Mouse (Mus musculus) forebrain, embryonic 11.5 days (tissue): ENCODE data around the gene Dennd5b. TPM values are rescaled to one million over a fixed set of nuclear protein-coding genes. Genes with fewer than 3 reads are reported as not detected.

Experiments
- ATAC-seq: fragments of 200-750 bp; cut with Nextera tagmentation; replicated peaks from 2 replicates; pipeline ENCODE4 v1.8.0; 2017; ENCODE audit warnings: moderate TSS enrichment; ENCODE audit not compliant: low FRiP score
- DNase-seq: peaks from one replicate; pipeline ENCODE4 v3.0.0-alpha.2; 2017; ENCODE audit warnings: low spot score
- H3K27ac ChIP-seq: fragments of 300-500 bp; sonication (generic); 2 replicates; pipeline ENCODE4 v1.5.1; 2014; ENCODE audit warnings: low read depth, low read length
- H3K27me3 ChIP-seq: fragments of 300-500 bp; sonication (generic); 2 replicates; pipeline ENCODE4 v1.6.1; 2014; ENCODE audit warnings: mild to moderate bottlenecking, low read length, mixed read lengths; ENCODE audit not compliant: control insufficient read depth, insufficient read depth
- H3K36me3 ChIP-seq: fragments of 300-500 bp; sonication (generic); 2 replicates; pipeline ENCODE4 v1.6.1; 2014; ENCODE audit warnings: mild to moderate bottlenecking, low read length, moderate library complexity, mixed read lengths; ENCODE audit not compliant: control insufficient read depth, insufficient read depth
- H3K4me1 ChIP-seq: fragments of 300-500 bp; sonication (generic); replicated peaks from 2 replicates; pipeline ENCODE4 v1.6.1; 2014; ENCODE audit warnings: low read length, mixed read lengths; ENCODE audit not compliant: control insufficient read depth, insufficient read depth
- H3K4me2 ChIP-seq: fragments of 300-500 bp; sonication (generic); 2 replicates; pipeline ENCODE4 v1.6.1; 2014; ENCODE audit warnings: low read depth, mild to moderate bottlenecking, low read length, moderate library complexity, mixed read lengths; ENCODE audit not compliant: severe bottlenecking
- H3K4me3 ChIP-seq: fragments of 300-500 bp; sonication (generic); 2 replicates; pipeline ENCODE4 v1.5.1; 2014; ENCODE audit warnings: low read depth, low read length
- H3K9ac ChIP-seq: fragments of 300-500 bp; sonication (generic); 2 replicates; pipeline ENCODE4 v1.6.1; 2014; ENCODE audit warnings: low read length
- H3K9me3 ChIP-seq: fragments of 300-500 bp; sonication (generic); 2 replicates; pipeline ENCODE4 v1.6.1; 2016; ENCODE audit warnings: low read length, mixed read lengths; ENCODE audit not compliant: control insufficient read depth
- WGBS: fragments of 180-500 bp; shearing (Covaris S2); extraction: QIAGEN DNeasy Blood & Tissue Kit; methylation state at CpG from one replicate; pipeline ENCODE4 v1.1.7; 2014; 5-methylcytosine and 5-hydroxymethylcytosine counted together
- polyA plus RNA-seq: library from polyadenylated mRNA; unstranded; fragments of >200 nt; fragmentation: Nextera tagmentation; extraction: Ambion mirVana; gene quantifications from 2 replicates; pipeline ENCODE4 v1.2.1, GENCODE M21; 2014

Dennd5b gene
- polyA plus RNA-seq, 1 experiment from 2014 or later, result 19.8 TPM

GRCm38 (mm10) chr6:149116992-149117391 is 15.5 kb upstream of the Dennd5b start:
- no peak for DNase-seq
- Histone ChIP-seq H3K4me2 (no peak overlapping the region), H3K4me1 (no peaks in the 10 kb centered on the region), H3K4me3 (no peak overlapping the region), H3K9me3 (no peaks in the 10 kb centered on the region), H3K27me3 (no peaks in the 10 kb centered on the region), H3K27ac (no peak overlapping the region), H3K9ac (no peak overlapping the region), H3K36me3 (no peaks in the 10 kb centered on the region)
- no peak for ATAC-seq

GRCm38 (mm10) chr6:149108909-149109308 is 7.4 kb upstream of the Dennd5b start:
- Histone ChIP-seq H3K9me3 (no peaks in the 10 kb centered on the region), H3K36me3 (no peaks in the 10 kb centered on the region), H3K4me1 (no peaks in the 10 kb centered on the region), H3K27ac (no peak overlapping the region), H3K4me3 (no peak overlapping the region), H3K9ac (no peak overlapping the region), H3K27me3 (no peaks in the 10 kb centered on the region), H3K4me2 (no peak overlapping the region)
- DNase-seq (no peak), ATAC-seq (no peak)
- 86% methylated on average over 2 of the region's 2 CpGs for WGBS

DNA sequence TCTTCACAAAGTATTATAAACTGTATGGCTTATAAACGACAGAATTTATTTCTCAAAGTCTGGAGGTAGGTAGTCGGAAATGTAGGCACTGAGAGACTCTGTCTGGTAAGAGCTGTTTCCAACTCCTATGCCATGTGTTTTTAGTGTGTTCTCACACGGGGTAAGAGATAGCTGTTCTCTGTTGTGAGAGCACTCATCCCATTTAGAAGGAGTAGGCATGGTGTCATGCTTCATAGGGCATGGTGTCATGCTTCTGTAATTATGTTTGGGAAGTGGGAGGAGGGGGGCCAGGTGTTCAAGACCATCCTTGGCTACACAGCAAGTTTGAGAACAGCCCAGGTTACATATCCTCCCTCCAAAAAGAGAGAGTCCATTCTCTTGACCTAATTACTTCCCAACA is 6.1 kb upstream of the Dennd5b start:
- no peak overlapping the region for H3K4me2 ChIP-seq
- no peaks in the 10 kb centered on the region for H3K36me3 ChIP-seq
- 77% methylated on average over 3 of the region's 3 CpGs for WGBS
- no peaks in the 10 kb centered on the region for H3K9me3 ChIP-seq
- no peak overlapping the region for H3K27ac ChIP-seq
- no peaks in the 10 kb centered on the region for H3K27me3 ChIP-seq
- no peak overlapping the region for H3K4me3 ChIP-seq
- ATAC-seq, result no peak
- no peaks in the 10 kb centered on the region for H3K4me1 ChIP-seq
- no peak overlapping the region for H3K9ac ChIP-seq
- DNase-seq, result no peak

DNA sequence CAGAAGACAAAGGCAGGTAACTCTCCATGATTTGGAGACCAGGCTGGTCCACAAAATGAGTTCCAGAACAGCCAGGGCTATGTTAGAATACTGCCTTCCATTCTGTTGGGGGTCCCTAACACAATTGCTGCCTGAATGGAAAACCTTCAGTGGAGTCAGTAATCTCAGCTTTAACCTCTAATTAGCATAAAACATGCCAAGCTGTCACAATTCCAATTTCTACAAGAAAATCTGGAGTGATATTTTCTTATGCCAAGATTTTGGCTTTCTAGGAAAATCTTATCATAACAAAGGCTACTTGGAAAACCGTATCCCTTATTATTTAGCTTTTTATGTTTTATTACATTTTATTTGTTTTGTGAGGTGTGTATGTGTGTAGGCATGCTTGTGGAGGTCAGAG is 2.0 kb upstream of the Dennd5b start:
- 89% methylated on average over 1 of the region's 1 CpGs for WGBS
- no peak overlapping the region for H3K27ac ChIP-seq
- H3K9ac ChIP-seq, result no peak overlapping the region
- H3K27me3 ChIP-seq, result no peaks in the 10 kb centered on the region
- H3K4me2 ChIP-seq, result no peak overlapping the region
- H3K9me3 ChIP-seq, result no peaks in the 10 kb centered on the region
- no peak for DNase-seq
- no peaks in the 10 kb centered on the region for H3K36me3 ChIP-seq
- no peaks in the 10 kb centered on the region for H3K4me1 ChIP-seq
- ATAC-seq, result no peak
- no peak overlapping the region for H3K4me3 ChIP-seq

GRCm38 (mm10) chr6:149101943-149102243 is 413 bp upstream of the Dennd5b start:
- WGBS, result 13% methylated on average over 7 of the region's 7 CpGs
- Histone ChIP-seq H3K4me1 (no peaks in the 10 kb centered on the region), H3K27ac (peak overlapping the region; percentile 89; the same call in 1 of the 2 replicates), H3K36me3 (no peaks in the 10 kb centered on the region), H3K9ac (peak overlapping the region; percentile 95), H3K4me3 (peak overlapping the region; percentile 83), H3K9me3 (no peaks in the 10 kb centered on the region), H3K27me3 (no peaks in the 10 kb centered on the region), H3K4me2 (peak overlapping the region; percentile 75)
- ATAC-seq (peak; percentile 31; the same call in 1 of the 2 replicates), DNase-seq (no peak)

- H3K36me3 ChIP-seq, result no peaks in the 10 kb centered on the region
- peak overlapping the region; percentile 75 for H3K4me2 ChIP-seq
- H3K4me1 ChIP-seq, result no peaks in the 10 kb centered on the region
- H3K9me3 ChIP-seq, result no peaks in the 10 kb centered on the region
- ATAC-seq, result peak; percentile 75
- H3K27ac ChIP-seq, result peak overlapping the region; percentile 89
- no peaks in the 10 kb centered on the region for H3K27me3 ChIP-seq
- H3K4me3 ChIP-seq, result peak overlapping the region; percentile 83
- peak; percentile 88 for DNase-seq
- WGBS, result 1% methylated on average over 52 of the region's 52 CpGs
- H3K9ac ChIP-seq, result peak overlapping the region; percentile 95
Measured at GRCm38 (mm10) chr6:149100174-149101075, 1.1 kb downstream of the Dennd5b start.

DNA sequence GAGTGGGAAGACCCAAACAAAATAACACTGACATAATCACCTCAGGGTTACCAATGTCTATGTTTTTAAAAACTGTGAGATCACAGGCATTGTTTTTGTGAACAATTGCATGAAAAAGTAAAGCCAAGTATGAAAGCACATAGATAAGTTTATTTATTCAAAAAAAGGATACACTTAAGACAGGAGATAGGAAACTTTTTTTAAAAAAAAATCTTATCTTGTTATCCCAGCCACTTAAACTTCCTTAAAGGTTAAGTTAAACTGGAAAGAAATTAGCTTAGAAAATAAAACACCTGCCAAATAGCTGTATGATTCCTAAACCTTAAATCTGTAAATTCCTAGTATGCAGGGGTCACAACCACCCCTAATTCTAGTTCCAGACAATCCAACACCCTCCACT is 2.5 kb downstream of the Dennd5b start:
- Histone ChIP-seq H3K4me2 (no peak overlapping the region), H3K9ac (no peak overlapping the region), H3K27ac (no peak overlapping the region), H3K27me3 (no peaks in the 10 kb centered on the region), H3K4me1 (no peaks in the 10 kb centered on the region), H3K9me3 (no peaks in the 10 kb centered on the region), H3K4me3 (no peak overlapping the region), H3K36me3 (no peaks in the 10 kb centered on the region)
- DNase-seq, result no peak
- no peak for ATAC-seq

- WGBS, result 97% methylated on average over 1 of the region's 1 CpGs
- Histone ChIP-seq H3K27me3 (no peaks in the 10 kb centered on the region), H3K4me2 (no peak overlapping the region), H3K9me3 (no peaks in the 10 kb centered on the region), H3K9ac (no peak overlapping the region), H3K4me3 (no peak overlapping the region), H3K27ac (no peak overlapping the region), H3K36me3 (no peaks in the 10 kb centered on the region), H3K4me1 (no peaks in the 10 kb centered on the region)
- no peak for ATAC-seq
- no peak for DNase-seq
Measured at GRCm38 (mm10) chr6:149097276-149097675, 4.2 kb downstream of the Dennd5b start.

- Histone ChIP-seq H3K4me3 (no peak overlapping the region), H3K27me3 (no peaks in the 10 kb centered on the region), H3K36me3 (no peaks in the 10 kb centered on the region), H3K27ac (no peak overlapping the region), H3K4me1 (no peaks in the 10 kb centered on the region), H3K9ac (no peak overlapping the region), H3K9me3 (no peaks in the 10 kb centered on the region), H3K4me2 (no peak overlapping the region)
- ATAC-seq (no peak), DNase-seq (no peak)
- WGBS, result 82% methylated on average over 2 of the region's 2 CpGs
Measured at GRCm38 (mm10) chr6:149096233-149096632, 5.2 kb downstream of the Dennd5b start.
